Mouse (Mus musculus) embryonic facial prominence, embryonic 14.5 days (tissue): ENCODE measurements at regions not wholly inside any gene's neighbourhood (a gene's known extent, or its start where the extent isn't known, plus 50 kb on each side); places are given as distances from the start of the nearest gene placed in this dataset.

Experiments
- ATAC-seq: fragments of 200-750 bp; cut with Nextera tagmentation; 2 replicates; pipeline ENCODE4 v1.8.0; 2017; ENCODE audit warnings: low read depth, moderate number of reproducible peaks, moderate TSS enrichment
- DNase-seq: peaks from one replicate; pipeline ENCODE4 v3.0.0-alpha.2; 2015; ENCODE audit warnings: low spot score
- H3K27ac ChIP-seq: fragments of 300-500 bp; sonication (generic); replicated peaks from 2 replicates; pipeline ENCODE4 v1.5.1; 2014; ENCODE audit warnings: low read depth, mild to moderate bottlenecking, low read length, moderate library complexity
- H3K27me3 ChIP-seq: fragments of 300-500 bp; sonication (generic); replicated peaks from 2 replicates; pipeline ENCODE4 v1.6.1; 2014; ENCODE audit warnings: low read length; ENCODE audit not compliant: control insufficient read depth, insufficient read depth
- H3K36me3 ChIP-seq: fragments of 300-500 bp; sonication (generic); 2 replicates; pipeline ENCODE4 v1.6.1; 2014; ENCODE audit warnings: low read length, mixed read lengths; ENCODE audit not compliant: control insufficient read depth, insufficient read depth
- H3K4me1 ChIP-seq: fragments of 300-500 bp; sonication (generic); 2 replicates; pipeline ENCODE4 v1.6.1; 2014; ENCODE audit warnings: antibody characterized with exemption, low read length; ENCODE audit not compliant: control insufficient read depth, insufficient read depth
- H3K4me2 ChIP-seq: fragments of 300-500 bp; sonication (generic); 2 replicates; pipeline ENCODE4 v1.6.1; 2014; ENCODE audit warnings: low read depth, mild to moderate bottlenecking, low read length, moderate library complexity, mixed read lengths
- H3K4me3 ChIP-seq: fragments of 300-500 bp; sonication (generic); 2 replicates; pipeline ENCODE4 v1.5.1; 2014; ENCODE audit warnings: low read depth, mild to moderate bottlenecking, low read length
- H3K9ac ChIP-seq: fragments of 300-500 bp; sonication (generic); 2 replicates; pipeline ENCODE4 v1.6.1; 2014; ENCODE audit warnings: low read depth, mild to moderate bottlenecking, low read length, moderate library complexity, mixed read lengths
- H3K9me3 ChIP-seq: fragments of 300-500 bp; sonication (generic); 2 replicates; pipeline ENCODE4 v1.6.1; 2016; ENCODE audit warnings: low read length; ENCODE audit not compliant: control insufficient read depth
- WGBS: fragments of 180-500 bp; shearing (Covaris S2); extraction: QIAGEN DNeasy Blood & Tissue Kit; methylation state at CpG from one replicate; pipeline ENCODE4 v1.1.7; 2014; 5-methylcytosine and 5-hydroxymethylcytosine counted together

GRCm38 (mm10) chrX:121533360-121533759 lies 863.8 kb downstream of the Nap1l3 start:
- H3K27ac ChIP-seq, result no peak overlapping the region
- no peaks in the 10 kb centered on the region for H3K4me1 ChIP-seq
- H3K36me3 ChIP-seq, result no peaks in the 10 kb centered on the region
- DNase-seq (no peak), ATAC-seq (no peak)
- H3K4me2 ChIP-seq, result no peak overlapping the region
- no peak overlapping the region for H3K9ac ChIP-seq
- 90% methylated on average over 2 of the region's 2 CpGs for WGBS
- H3K9me3 ChIP-seq, result no peaks in the 10 kb centered on the region
- H3K27me3 ChIP-seq, result no peaks in the 10 kb centered on the region
- H3K4me3 ChIP-seq, result no peak overlapping the region

- DNase-seq (no peak), ATAC-seq (no peak)
- Histone ChIP-seq H3K4me1 (no peaks in the 10 kb centered on the region), H3K36me3 (no peaks in the 10 kb centered on the region), H3K4me3 (no peak overlapping the region), H3K9ac (no peak overlapping the region), H3K27ac (no peak overlapping the region), H3K9me3 (no peaks in the 10 kb centered on the region), H3K4me2 (no peak overlapping the region), H3K27me3 (no peaks in the 10 kb centered on the region)
Measured at GRCm38 (mm10) chrX:121519830-121520229, 877.4 kb downstream of the Nap1l3 start.

DNA sequence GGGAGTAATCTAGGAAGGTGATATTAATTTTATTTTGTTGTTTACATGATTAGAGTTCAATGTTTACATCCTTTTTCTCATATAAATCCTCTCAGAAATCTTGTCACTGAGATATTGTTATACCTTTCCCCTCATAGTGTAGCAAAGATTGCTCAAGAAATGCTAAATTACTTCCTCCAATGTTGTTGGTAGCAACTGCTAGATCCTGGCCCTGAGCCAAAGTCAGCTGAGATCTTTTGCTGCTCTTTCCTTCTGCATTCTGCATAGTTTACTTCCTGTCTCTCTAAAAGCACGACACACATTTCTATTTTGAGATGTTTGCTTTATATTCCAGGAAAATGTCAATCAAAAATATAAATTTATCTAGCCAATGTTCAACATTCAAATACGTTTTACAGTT lies 899.5 kb downstream of the Nap1l3 start:
- Histone ChIP-seq H3K27me3 (no peaks in the 10 kb centered on the region), H3K4me2 (no peak overlapping the region), H3K4me3 (no peak overlapping the region), H3K9ac (no peak overlapping the region), H3K4me1 (no peaks in the 10 kb centered on the region), H3K9me3 (no peaks in the 10 kb centered on the region), H3K36me3 (no peaks in the 10 kb centered on the region), H3K27ac (no peak overlapping the region)
- 31% methylated on average over 2 of the region's 2 CpGs for whole genome bisulfite sequencing
- peak; percentile 18 for DNase-seq
- no peak for ATAC-seq

DNA sequence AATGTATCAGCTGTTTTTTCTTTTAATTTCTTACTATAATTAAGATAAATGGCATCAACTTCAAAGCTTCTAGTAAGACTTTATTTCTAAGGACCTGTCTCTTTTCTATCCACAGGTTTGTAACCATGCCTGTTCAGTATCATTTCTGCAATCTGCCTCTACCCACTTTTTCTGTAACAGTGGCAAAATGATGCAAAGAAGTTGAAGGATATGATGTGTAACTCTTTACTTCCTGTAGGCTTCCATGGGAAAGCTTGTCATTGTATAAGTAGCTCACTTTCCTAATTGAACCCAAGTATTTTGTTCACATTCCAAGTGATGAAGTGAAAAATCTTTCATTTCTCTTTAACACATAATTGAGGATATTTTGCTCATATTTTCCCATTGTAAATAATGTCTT lies 900.0 kb downstream of the Nap1l3 start:
- ATAC-seq (no peak), DNase-seq (no peak)
- Histone ChIP-seq H3K36me3 (no peaks in the 10 kb centered on the region), H3K4me2 (no peak overlapping the region), H3K9me3 (no peaks in the 10 kb centered on the region), H3K27ac (no peak overlapping the region), H3K4me1 (no peaks in the 10 kb centered on the region), H3K27me3 (no peaks in the 10 kb centered on the region), H3K9ac (no peak overlapping the region), H3K4me3 (no peak overlapping the region)

GRCm38 (mm10) chrX:121479402-121479989 lies 917.7 kb downstream of the Nap1l3 start:
- H3K27me3 ChIP-seq, result no peaks in the 10 kb centered on the region
- H3K9ac ChIP-seq, result no peak overlapping the region
- ATAC-seq (no peak), DNase-seq (peak; percentile 28)
- H3K9me3 ChIP-seq, result no peaks in the 10 kb centered on the region
- 14% methylated on average over 4 of the region's 4 CpGs for whole genome bisulfite sequencing
- no peaks in the 10 kb centered on the region for H3K4me1 ChIP-seq
- no peaks in the 10 kb centered on the region for H3K36me3 ChIP-seq
- no peak overlapping the region for H3K4me2 ChIP-seq
- no peak overlapping the region for H3K27ac ChIP-seq
- H3K4me3 ChIP-seq, result no peak overlapping the region

DNA sequence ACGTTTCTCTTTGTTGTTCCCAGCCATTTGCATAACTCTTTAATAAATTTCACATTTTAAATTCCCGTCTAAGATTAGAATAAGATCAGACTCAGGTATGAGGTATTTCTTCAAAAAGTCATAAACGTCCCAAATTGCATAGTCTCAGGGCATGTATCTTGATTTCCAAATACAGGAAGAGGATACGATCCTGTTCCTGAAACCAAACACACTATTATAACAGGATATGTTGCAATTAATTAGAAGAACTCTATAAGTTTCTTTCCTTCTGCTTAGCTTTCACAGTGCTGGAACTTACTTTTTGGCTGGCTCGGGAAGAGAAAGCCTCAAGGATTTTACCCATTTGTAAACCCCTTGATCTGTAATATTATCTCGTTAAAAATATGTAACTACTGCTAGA lies 968.1 kb downstream of the Nap1l3 start:
- Histone ChIP-seq H3K9ac (no peak overlapping the region), H3K27me3 (no peaks in the 10 kb centered on the region), H3K4me3 (no peak overlapping the region), H3K36me3 (no peaks in the 10 kb centered on the region), H3K9me3 (no peaks in the 10 kb centered on the region), H3K27ac (no peak overlapping the region), H3K4me2 (no peak overlapping the region), H3K4me1 (no peaks in the 10 kb centered on the region)
- no peak for DNase-seq
- ATAC-seq, result no peak
- WGBS, result 77% methylated on average over 6 of the region's 6 CpGs
